Mouse (Mus musculus): ENCODE measurements around the gene Arhgap35. TPM values are rescaled to one million over a fixed set of nuclear protein-coding genes. Genes with fewer than 3 reads are reported as not detected.
A peak's percentile ranks its signal among the peaks of the same experiment; 100 is the strongest.

Gene Arhgap35
- total RNA-seq, 2 experiments from 2014 or later, result 125 to 128 TPM

DNA sequence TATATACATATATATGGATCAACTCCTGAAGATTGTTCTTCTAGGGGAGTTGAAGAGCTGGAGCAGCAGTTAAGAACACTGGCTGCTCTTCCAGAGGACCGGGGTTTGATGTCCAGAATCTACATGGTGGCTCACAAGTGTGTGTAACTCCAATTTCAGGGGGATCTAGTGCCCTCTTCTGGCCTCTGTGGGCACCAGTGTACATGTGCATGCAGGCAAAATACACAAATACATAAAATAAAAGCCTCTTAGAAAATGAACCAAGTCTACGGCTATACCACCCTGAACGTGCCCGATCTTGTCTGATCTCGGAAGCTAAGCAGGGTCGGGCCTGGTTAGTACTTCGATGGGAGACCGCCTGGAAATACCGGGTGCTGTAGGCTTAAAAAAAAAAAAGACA is 143.2 kb downstream of the Arhgap35 start:
- DNase-seq (ENCODE audit: low spot score in 2 of 2), result no peak

- no peak for DNase-seq (ENCODE audit: low spot score in 2 of 2)
These were observed 146.7 kb downstream of the Arhgap35 start for GRCm38 (mm10) chr7:16468115-16468514.

- no peak for DNase-seq (ENCODE audit: low spot score in 2 of 2)
These were observed 148.2 kb downstream of the Arhgap35 start for GRCm38 (mm10) chr7:16466565-16466964.

- DNase-seq (ENCODE audit: low spot score in 2 of 2), result no peak
These were observed 149.2 kb downstream of the Arhgap35 start for GRCm38 (mm10) chr7:16465568-16465967.

GRCm38 (mm10) chr7:16465160-16465559 is 149.6 kb downstream of the Arhgap35 start:
- DNase-seq (ENCODE audit: low spot score in 2 of 2), result peak; percentile 45 to 55

DNA sequence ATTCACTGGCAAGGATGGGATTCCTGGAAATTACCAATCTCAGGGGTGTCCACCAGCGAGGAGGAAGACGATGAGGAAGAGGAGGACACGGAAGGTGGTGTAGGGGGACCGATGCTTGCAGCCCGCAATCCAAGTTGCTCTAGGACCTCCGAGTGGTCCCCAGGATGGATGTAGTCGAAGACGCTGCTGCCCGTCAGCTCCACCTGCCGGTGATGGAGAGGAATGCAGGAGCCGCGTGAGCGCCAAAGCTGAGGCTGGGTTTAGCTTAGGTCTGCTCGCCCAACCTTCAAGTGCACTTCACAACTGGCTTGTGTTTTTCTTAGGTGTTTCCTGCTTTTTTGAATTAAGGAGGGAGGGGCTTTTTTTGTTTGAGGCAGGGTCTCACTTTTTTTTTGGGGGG is 151.6 kb downstream of the Arhgap35 start:
- peak; percentile 66 to 87 for DNase-seq (ENCODE audit: low spot score in 2 of 2)

DNA sequence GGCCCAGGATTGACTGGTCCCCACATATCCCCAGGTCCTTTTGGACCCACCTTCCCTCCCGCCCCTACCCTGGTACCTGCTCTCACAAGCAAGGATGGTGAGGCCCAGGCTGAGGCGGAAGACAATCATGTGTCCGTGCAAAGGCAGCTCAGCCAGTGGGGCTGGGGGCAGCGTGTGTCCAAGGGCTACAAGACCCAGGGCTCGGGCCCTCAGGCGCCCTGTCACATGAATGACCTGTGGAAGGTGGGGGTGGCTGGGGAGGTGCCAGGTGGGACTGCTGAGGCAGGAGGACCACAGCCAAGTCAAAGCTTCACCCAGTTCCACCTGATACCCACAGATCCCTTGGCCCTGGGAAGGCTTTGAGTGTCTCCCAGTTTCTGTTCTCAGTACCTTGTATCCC is 153.1 kb downstream of the Arhgap35 start:
- no peak for DNase-seq (ENCODE audit: low spot score in 2 of 2)

DNA sequence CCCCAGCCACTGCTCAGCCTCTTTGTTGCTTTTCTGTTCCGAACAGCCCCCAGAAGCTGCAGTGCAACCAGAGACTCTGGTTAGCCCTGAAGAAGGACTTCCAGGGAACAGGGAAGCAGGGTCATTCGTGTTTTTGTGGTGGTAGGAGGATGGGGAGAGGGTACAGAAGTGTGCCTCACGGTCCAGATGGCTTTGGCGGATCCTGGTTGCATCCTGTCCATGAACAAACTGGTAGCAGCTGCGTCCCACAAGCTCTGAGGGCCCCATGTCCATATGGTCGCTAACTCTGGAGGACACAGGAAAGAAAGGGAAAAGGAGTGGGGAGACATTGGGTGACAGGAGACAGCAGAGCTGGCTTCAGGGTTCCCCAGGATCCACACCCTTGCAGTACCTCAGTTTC is 153.6 kb downstream of the Arhgap35 start:
- no peak for DNase-seq (ENCODE audit: low spot score in 2 of 2)

- no peak for DNase-seq (ENCODE audit: low spot score in 2 of 2)
These were observed 154.2 kb downstream of the Arhgap35 start for GRCm38 (mm10) chr7:16460566-16460965.

DNA sequence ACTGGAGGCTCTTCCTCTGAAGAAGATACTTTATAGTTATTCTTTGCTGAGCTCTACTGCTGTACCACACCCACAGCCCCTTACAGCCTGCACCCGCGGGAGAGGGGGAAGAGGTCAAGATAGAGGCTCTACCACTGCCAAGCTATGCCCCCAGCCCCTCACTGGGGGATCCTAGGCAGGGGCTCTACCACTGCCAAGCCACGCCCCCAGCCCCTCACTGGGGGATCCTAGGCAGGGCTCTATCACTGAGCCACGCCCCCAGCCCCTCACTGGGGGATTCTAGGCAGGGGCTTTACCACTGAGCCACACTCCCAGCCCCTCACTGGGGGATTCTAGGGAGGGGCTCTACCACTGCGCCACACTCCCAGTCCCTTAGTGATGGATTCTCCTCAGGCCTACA is 158.5 kb downstream of the Arhgap35 start:
- DNase-seq (ENCODE audit: low spot score in 2 of 2), result no peak

- DNase-seq (ENCODE audit: low spot score in 2 of 2), result no peak
These were observed 159.8 kb downstream of the Arhgap35 start for GRCm38 (mm10) chr7:16455016-16455415.

GRCm38 (mm10) chr7:16453118-16453711 is 161.6 kb downstream of the Arhgap35 start:
- peak; percentile 64 to 81 for DNase-seq (ENCODE audit: low spot score in 2 of 2)

DNA sequence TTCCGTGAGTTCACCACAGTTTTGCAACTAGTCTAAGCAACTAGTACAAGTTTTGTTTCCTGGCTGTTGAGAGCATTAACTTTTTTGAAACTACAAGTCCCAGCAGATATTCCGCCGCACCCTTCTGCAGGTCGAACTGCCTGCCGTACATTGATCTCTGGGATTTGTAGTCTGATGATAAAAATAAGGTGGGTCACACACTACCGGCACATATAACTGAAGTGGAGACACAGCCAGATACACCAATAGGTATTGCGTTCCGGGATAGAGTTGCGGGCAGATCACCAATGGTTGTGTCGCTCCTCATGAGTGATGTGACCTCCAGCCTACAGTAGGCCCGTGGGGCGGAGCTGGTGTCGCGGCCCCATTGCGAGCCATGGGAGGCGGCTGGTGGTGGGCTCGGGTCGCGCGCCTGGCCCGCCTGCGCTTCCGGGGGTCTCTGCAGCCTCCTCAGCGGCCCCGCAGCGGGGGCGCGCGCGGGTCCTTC is 162.2 kb downstream of the Arhgap35 start, which contains the start of gene Tmem160:
Tmem160 (plus strand) TSS at position 193 of the 487 bp plus-strand sequence.
- DNase-seq (ENCODE audit: low spot score in 2 of 2), result peak; percentile 87 to 95

- no peak for DNase-seq (ENCODE audit: low spot score in 2 of 2)
These were observed 163.1 kb downstream of the Arhgap35 start for GRCm38 (mm10) chr7:16451656-16452055.

Other genes starting within 250 kb of the Arhgap35 start
- gene Sae1, start 227.2 kb downstream of the Arhgap35 start, total RNA-seq (2021), result 100 to 1,000 TPM in 1 of 2 experiments, 10 to 100 TPM in 1; 95.4 to 100 TPM
- gene Zc3h4, start 214.1 kb downstream of the Arhgap35 start, total RNA-seq (2021), result 10 to 100 TPM; 55.9 to 56.9 TPM
- 10 to 100 TPM; 63.6 to 66.4 TPM for gene Tmem160, start 162.2 kb downstream of the Arhgap35 start, total RNA-seq (2021)
- gene Npas1, start 137.3 kb downstream of the Arhgap35 start, total RNA-seq (2021), result 10 to 100 TPM; 14.5 to 17.6 TPM
- not detected for gene Ceacam15, start 60.7 kb upstream of the Arhgap35 start, total RNA-seq (2021)
- gene Ceacam9, start 106.9 kb upstream of the Arhgap35 start, total RNA-seq (2021), result not detected
- 100 to 1,000 TPM; 257 to 266 TPM for gene Ap2s1, start 123.4 kb upstream of the Arhgap35 start, total RNA-seq (2021)
- 1 to 10 TPM; 2.0 to 2.9 TPM for gene Slc1a5, start 166.3 kb upstream of the Arhgap35 start, total RNA-seq (2021)
- 100 to 1,000 TPM; 260 to 290 TPM for gene Strn4, start 200.9 kb upstream of the Arhgap35 start, total RNA-seq (2021)
- gene Fkrp, start 201.7 kb upstream of the Arhgap35 start, total RNA-seq (2021), result 10 to 100 TPM; 46.7 to 46.9 TPM
- gene Prkd2, start 227.9 kb upstream of the Arhgap35 start, total RNA-seq (2021), result 1 to 10 TPM; 4.7 to 6.1 TPM

Data from layer of hippocampus, adult 18-20 months (tissue).